Mouse (Mus musculus) heart, embryonic 12.5 days (tissue): ENCODE measurements around the gene Grm7. TPM values are rescaled to one million over a fixed set of nuclear protein-coding genes. Genes with fewer than 3 reads are reported as not detected.

Source experiments
- ATAC-seq: fragments of 200-750 bp; cut with Nextera tagmentation; 2 replicates; pipeline ENCODE4 v1.8.0; 2017; ENCODE audit warnings: moderate TSS enrichment, moderate library complexity; ENCODE audit not compliant: insufficient number of reproducible peaks, low FRiP score
- H3K27ac ChIP-seq: fragments of 300-500 bp; sonication (generic); 2 replicates; pipeline ENCODE4 v1.5.1; 2016; ENCODE audit warnings: mild to moderate bottlenecking, moderate library complexity; ENCODE audit not compliant: poor library complexity, severe bottlenecking
- H3K27me3 ChIP-seq: fragments of 300-500 bp; sonication (generic); replicated peaks from 2 replicates; pipeline ENCODE4 v1.6.1; 2016; ENCODE audit warnings: mild to moderate bottlenecking, moderate library complexity
- H3K36me3 ChIP-seq: fragments of 300-500 bp; sonication (generic); 2 replicates; pipeline ENCODE4 v1.6.1; 2016; ENCODE audit warnings: mild to moderate bottlenecking, moderate library complexity
- H3K4me1 ChIP-seq: fragments of 300-500 bp; sonication (generic); replicated peaks from 2 replicates; pipeline ENCODE4 v1.6.1; 2016; ENCODE audit warnings: mild to moderate bottlenecking
- H3K4me2 ChIP-seq: fragments of 300-500 bp; sonication (generic); 2 replicates; pipeline ENCODE4 v1.6.1; 2016; ENCODE audit warnings: mild to moderate bottlenecking, moderate library complexity
- H3K4me3 ChIP-seq: fragments of 300-500 bp; sonication (generic); 2 replicates; pipeline ENCODE4 v1.5.1; 2016; ENCODE audit warnings: mild to moderate bottlenecking
- H3K9ac ChIP-seq: fragments of 300-500 bp; sonication (generic); 2 replicates; pipeline ENCODE4 v1.6.1; 2016; ENCODE audit warnings: mild to moderate bottlenecking, moderate library complexity
- H3K9me3 ChIP-seq: fragments of 300-500 bp; sonication (generic); replicated peaks from 2 replicates; pipeline ENCODE4 v1.6.1; 2016; ENCODE audit warnings: mild to moderate bottlenecking, moderate library complexity
- WGBS: fragments of 180-500 bp; shearing (Covaris S2); methylation state at CpG from one replicate; pipeline ENCODE4 v1.1.7; 2016; 5-methylcytosine and 5-hydroxymethylcytosine counted together
- polyA plus RNA-seq: library from polyadenylated mRNA; unstranded; fragments of >200 nt; fragmentation: Nextera tagmentation; extraction: Ambion mirVana; gene quantifications from 2 replicates; pipeline ENCODE4 v1.2.1, GENCODE M21; 2016

Gene Grm7
- polyA plus RNA-seq, 1 experiment from 2014 or later = 1.6 TPM

DNA sequence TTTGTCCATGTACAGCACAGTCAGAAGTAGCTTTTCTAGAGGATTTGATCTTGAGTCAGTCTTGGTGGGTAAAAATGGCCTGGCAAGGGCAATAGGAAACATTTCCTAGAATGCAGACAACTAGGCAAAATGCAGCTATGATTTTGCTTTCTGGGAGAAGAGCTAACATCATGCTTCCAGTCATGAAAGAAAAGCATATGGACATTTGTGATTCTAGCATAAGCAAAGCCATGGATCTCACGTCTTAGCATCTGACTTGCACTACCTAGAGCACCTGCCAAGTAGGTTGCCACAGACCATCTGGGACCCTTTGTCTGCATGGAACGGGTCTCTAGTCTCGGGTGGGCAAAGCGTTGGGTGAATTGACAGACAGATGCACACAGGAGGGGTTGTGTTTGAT is 842.2 kb downstream of the Grm7 start:
- Histone ChIP-seq H3K4me3 (no peak overlapping the region), H3K9me3 (no peaks in the 10 kb centered on the region), H3K9ac (no peak overlapping the region), H3K4me2 (no peak overlapping the region), H3K27ac (no peak overlapping the region), H3K4me1 (no peaks in the 10 kb centered on the region), H3K36me3 (no peaks in the 10 kb centered on the region), H3K27me3 (no peaks in the 10 kb centered on the region)
- WGBS = 85% methylated on average over 4 of the region's 4 CpGs
- no peak for ATAC-seq

DNA sequence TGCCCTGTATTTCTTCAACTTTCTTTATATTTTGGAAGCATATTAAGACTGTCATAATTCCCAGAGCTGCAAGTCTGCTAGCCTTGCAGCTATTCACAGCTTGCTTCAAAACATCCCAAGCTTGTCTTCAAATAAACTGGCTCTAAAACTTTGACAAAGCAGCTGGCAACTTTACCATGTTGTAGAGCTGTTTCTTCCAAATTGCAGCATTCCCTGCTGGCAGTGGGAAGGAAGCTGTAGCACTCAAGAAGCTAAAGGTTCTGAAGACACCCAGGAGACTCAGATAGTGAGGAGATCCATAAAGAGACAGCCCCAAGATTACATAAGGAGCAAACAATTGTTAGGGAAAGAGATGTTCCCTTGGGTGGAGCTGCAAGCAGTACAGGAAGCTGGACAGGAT is 846.8 kb downstream of the Grm7 start:
- Histone ChIP-seq H3K4me3 (no peak overlapping the region), H3K4me1 (no peaks in the 10 kb centered on the region), H3K36me3 (no peaks in the 10 kb centered on the region), H3K27me3 (no peaks in the 10 kb centered on the region), H3K9me3 (no peaks in the 10 kb centered on the region), H3K4me2 (no peak overlapping the region), H3K27ac (no peak overlapping the region), H3K9ac (no peak overlapping the region)
- ATAC-seq = no peak

DNA sequence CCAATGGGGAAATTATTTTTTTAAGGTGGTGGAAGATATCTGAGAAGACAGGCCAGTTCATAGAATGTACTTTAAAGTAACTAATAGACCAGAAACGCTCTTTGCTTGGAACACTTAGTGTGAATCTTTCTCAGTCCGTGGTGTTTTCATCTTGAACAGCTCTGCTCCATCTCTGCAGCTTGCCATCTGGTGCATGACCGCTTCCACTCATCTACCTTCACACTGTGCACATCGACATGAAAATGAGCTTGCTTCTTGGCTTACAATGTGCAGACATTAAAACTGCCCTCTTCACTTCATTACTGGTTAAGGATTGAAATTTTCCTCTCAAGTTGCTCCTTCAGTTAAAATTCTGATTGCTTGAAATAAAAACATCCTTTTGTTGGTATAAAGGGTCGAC is 854.2 kb downstream of the Grm7 start:
- Histone ChIP-seq H3K27me3 (no peaks in the 10 kb centered on the region), H3K9ac (no peak overlapping the region), H3K4me3 (no peak overlapping the region), H3K4me2 (no peak overlapping the region), H3K4me1 (no peaks in the 10 kb centered on the region), H3K9me3 (no peaks in the 10 kb centered on the region), H3K36me3 (no peaks in the 10 kb centered on the region), H3K27ac (no peak overlapping the region)
- no peak for ATAC-seq
- 73% methylated on average over 5 of the region's 5 CpGs for WGBS

DNA sequence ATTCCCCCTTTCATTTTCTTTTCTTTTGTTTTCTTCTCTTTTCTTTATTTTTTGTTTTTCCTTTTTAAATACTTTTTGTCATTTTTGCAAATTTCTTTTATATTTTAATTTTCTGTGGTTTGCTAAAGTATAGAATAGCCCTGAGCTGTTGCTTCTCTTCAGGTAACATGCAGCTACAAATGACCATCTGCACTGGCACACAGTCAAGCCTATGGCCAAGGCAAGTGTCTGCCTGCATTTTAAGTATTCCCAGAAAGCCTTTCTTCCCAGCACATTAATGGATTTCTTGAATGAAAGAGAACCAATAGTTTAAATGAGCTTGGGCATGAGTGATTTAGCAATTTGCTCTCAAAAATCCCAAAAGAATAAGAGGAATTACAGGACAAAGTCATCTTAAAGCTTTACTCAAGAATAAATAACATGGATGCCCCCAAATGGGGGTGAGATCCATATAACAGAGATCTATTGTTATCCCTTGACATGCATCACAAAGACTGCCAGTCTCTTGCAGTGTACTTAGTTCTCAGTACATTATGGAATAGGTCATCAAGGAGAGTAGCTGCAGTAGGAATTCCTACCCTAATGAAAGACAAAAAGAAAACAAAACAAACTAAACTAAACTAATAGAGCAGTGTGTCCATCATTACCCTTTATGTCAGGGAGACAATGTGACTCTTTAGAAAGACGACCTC is 865.5 kb downstream of the Grm7 start:
- Histone ChIP-seq H3K9ac (no peak overlapping the region), H3K4me2 (no peak overlapping the region), H3K4me1 (no peaks in the 10 kb centered on the region), H3K36me3 (no peaks in the 10 kb centered on the region), H3K4me3 (no peak overlapping the region), H3K9me3 (no peaks in the 10 kb centered on the region), H3K27ac (no peak overlapping the region), H3K27me3 (no peaks in the 10 kb centered on the region)
- no peak for ATAC-seq
- 74% methylated on average over 1 of the region's 1 CpGs for WGBS

DNA sequence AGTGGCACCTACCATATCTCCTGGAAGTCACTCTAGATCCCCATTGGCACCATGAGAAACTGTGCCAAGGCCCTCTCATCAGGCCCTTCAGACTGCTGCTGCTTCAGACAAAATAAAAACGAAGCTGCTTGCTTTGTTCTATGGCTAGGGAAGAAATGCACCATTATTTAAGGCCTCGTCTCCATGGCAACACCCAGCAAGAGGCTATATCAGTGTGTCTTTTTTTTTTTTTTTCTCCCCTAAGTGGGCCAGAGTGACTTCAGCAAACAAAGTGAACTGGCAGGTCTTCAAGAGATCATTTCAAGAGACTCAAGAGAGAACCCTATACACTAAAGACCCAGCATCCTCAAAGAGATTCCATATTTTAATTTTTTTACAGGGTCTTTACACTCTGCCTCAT is 867.0 kb downstream of the Grm7 start:
- no peak overlapping the region for H3K27ac ChIP-seq
- H3K36me3 ChIP-seq = no peaks in the 10 kb centered on the region
- H3K4me2 ChIP-seq = no peak overlapping the region
- H3K27me3 ChIP-seq = no peaks in the 10 kb centered on the region
- H3K4me3 ChIP-seq = no peak overlapping the region
- H3K9me3 ChIP-seq = no peaks in the 10 kb centered on the region
- no peak for ATAC-seq
- H3K4me1 ChIP-seq = no peaks in the 10 kb centered on the region
- H3K9ac ChIP-seq = no peak overlapping the region
- whole genome bisulfite sequencing = 59% methylated on average over 2 of the region's 2 CpGs

DNA sequence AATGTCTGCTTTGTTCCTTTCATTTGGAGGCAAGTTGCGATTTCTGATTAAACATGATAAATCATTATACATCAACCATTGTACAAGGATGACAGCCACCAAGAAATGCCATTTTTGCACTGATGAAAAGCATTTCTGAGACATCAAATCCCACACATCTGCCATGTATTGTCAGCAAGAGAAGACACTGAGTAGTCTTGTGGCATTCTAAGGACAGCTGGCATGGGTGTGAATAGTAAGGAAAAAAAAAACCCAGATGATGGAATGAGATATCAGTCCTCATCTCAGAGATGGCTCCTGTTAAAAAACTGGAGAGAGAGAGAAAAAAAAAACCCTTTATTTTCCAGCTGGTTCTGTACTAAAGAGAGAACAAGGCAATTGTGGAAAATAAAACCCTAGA is 875.8 kb downstream of the Grm7 start:
- ATAC-seq = no peak
- Histone ChIP-seq H3K4me2 (no peak overlapping the region), H3K36me3 (no peaks in the 10 kb centered on the region), H3K27me3 (no peaks in the 10 kb centered on the region), H3K4me1 (no peaks in the 10 kb centered on the region), H3K27ac (no peak overlapping the region), H3K9me3 (no peaks in the 10 kb centered on the region), H3K9ac (no peak overlapping the region), H3K4me3 (no peak overlapping the region)
- 78% methylated on average over 1 of the region's 1 CpGs for WGBS

DNA sequence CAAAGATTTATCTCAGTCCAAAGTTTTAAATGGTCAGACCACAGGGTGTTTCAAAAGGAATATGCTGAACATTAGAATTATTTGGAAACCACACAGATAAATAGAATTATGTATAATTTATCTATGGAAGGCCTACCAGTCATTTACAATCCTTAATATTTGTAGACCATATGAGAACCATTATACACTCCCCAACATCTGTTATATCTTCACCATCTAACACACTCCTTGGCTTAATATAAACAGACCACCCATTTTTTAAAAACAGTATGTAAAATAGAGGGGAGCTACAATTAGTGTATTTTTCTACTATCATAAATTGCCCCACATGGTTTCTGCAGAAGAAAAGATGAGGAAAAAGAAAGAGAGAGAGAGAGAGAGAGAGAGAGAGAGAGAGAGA is 876.7 kb downstream of the Grm7 start:
- Histone ChIP-seq H3K9me3 (no peaks in the 10 kb centered on the region), H3K4me3 (no peak overlapping the region), H3K4me2 (no peak overlapping the region), H3K27me3 (no peaks in the 10 kb centered on the region), H3K27ac (no peak overlapping the region), H3K4me1 (no peaks in the 10 kb centered on the region), H3K36me3 (no peaks in the 10 kb centered on the region), H3K9ac (no peak overlapping the region)
- ATAC-seq = no peak

DNA sequence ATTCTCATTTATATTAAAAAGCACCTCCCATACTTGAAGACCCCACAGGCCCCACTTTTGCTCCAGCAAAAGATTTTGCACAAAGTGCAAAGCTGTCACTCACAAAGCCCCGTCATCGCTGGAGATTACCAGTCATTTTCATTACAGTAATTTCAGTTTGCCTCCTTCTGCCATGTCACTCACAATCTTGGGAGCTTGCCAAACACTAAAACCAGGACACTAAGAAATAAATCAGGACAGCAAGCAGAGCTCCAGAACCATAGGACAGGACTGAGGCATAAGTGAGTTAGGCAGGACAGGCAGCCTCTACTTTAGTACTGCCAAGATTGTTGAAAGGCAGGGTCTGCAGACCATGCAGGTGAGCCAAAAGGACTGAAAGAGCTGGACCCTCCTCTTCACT is 884.6 kb downstream of the Grm7 start:
- H3K36me3 ChIP-seq = no peaks in the 10 kb centered on the region
- no peak for ATAC-seq
- no peaks in the 10 kb centered on the region for H3K27me3 ChIP-seq
- no peaks in the 10 kb centered on the region for H3K4me1 ChIP-seq
- H3K4me3 ChIP-seq = no peak overlapping the region
- no peaks in the 10 kb centered on the region for H3K9me3 ChIP-seq
- H3K4me2 ChIP-seq = no peak overlapping the region
- 53% methylated on average over 2 of the region's 2 CpGs for WGBS
- H3K27ac ChIP-seq = no peak overlapping the region
- H3K9ac ChIP-seq = no peak overlapping the region

DNA sequence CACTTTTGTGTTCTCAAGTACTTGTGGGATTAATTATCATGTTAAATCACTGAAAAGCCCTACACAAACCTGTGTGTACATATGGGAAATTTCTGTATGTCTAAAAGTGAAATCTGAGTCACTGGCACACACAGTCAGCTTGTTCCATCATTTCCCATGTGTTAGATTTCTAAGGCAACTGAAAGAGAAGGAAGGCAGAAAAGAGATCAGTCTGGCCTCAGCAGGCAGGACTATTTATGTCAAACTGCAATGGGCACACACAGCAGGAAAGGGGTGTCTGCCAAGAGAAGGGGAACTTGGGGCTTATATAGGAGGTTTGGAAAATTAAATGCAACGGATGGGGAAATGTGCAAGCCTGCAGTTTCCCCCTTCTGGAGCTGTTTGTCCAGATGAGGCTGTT is 913.2 kb downstream of the Grm7 start:
- no peak for ATAC-seq

DNA sequence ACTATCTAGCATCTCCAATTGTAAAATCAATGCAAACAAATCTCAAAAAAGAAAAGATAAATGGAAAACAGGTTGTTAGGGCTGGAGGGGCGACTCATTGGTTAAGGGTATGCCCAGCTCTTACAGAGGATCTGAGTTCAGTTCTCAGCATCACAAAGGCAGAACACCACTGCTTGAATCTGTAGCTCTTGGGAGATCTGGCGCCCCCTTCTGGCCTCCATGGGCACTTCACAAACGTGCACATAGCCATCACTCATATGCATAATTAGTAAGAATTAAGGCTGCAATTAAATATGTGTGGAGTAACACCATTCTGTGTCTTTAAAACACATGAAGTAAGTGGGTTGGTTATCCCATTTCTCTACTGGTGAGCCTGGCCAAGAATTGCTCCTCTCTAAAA is 914.1 kb downstream of the Grm7 start:
- 49% methylated on average over 3 of the region's 3 CpGs for WGBS
- H3K27me3 ChIP-seq = no peaks in the 10 kb centered on the region
- H3K27ac ChIP-seq = no peak overlapping the region
- no peak overlapping the region for H3K4me2 ChIP-seq
- H3K4me3 ChIP-seq = no peak overlapping the region
- no peaks in the 10 kb centered on the region for H3K4me1 ChIP-seq
- no peak for ATAC-seq
- no peaks in the 10 kb centered on the region for H3K36me3 ChIP-seq
- H3K9ac ChIP-seq = no peak overlapping the region
- no peaks in the 10 kb centered on the region for H3K9me3 ChIP-seq

More for the DNA sequence above, 913.2 kb downstream of the Grm7 start:
- H3K27me3 ChIP-seq = no peaks in the 10 kb centered on the region
- H3K4me2 ChIP-seq = no peak overlapping the region
- no peak overlapping the region for H3K27ac ChIP-seq
- H3K4me1 ChIP-seq = no peaks in the 10 kb centered on the region
- H3K9me3 ChIP-seq = no peaks in the 10 kb centered on the region
- H3K36me3 ChIP-seq = no peaks in the 10 kb centered on the region
- 80% methylated on average over 1 of the region's 1 CpGs for WGBS
- H3K9ac ChIP-seq = no peak overlapping the region
- no peak overlapping the region for H3K4me3 ChIP-seq

DNA sequence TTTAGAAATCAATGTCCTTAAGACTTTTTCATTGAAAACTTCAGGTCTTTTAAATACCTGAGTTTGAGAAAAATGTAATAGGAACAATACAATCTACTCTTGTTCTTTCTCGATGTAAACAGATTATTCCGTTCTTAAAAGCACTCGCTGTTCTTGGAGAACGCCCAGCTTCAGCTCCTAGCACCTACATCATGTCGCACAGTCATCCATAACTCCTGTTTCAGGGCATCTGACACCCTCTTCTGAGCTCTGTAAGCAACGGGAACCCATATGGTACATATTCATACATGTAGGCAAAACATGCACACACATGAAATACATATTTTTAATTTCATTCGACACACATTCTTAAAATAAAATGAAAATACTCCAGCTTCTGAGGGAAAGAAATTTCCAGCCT is 916.0 kb downstream of the Grm7 start:
- no peak for ATAC-seq
- H3K9me3 ChIP-seq = no peaks in the 10 kb centered on the region
- H3K4me2 ChIP-seq = no peak overlapping the region
- H3K36me3 ChIP-seq = no peaks in the 10 kb centered on the region
- no peaks in the 10 kb centered on the region for H3K27me3 ChIP-seq
- H3K27ac ChIP-seq = no peak overlapping the region
- 86% methylated on average over 7 of the region's 7 CpGs for WGBS
- H3K4me3 ChIP-seq = no peak overlapping the region
- no peak overlapping the region for H3K9ac ChIP-seq
- H3K4me1 ChIP-seq = no peaks in the 10 kb centered on the region

DNA sequence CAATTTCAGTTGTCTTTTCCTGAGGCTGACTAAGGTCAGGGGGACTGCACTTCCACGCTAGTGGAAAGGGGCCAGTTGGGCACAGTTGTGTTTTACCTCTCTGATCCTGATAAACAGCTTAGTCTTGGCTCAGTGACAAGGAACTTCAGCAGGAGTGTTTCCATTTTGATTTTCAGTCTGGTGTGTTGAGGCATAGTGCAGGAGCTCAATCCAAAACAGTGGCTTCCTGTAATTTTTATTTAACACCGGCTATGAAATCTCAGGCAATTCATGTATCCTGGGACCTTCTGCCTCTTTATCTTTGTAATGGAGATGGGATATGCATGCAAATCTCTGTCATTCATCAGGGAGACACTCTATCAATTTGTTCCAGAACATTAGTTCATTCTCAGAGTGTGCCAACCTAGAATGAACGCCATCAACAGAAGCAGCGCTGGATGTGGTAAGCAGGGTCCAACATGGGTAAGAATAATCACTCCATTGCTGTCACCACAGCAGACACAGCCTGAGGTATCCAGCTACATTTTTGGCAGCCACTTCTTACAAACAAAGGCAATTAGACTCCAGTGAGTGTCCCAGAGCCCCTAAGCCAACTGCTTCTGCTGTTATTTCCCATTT is 926.2 kb downstream of the Grm7 start:
- WGBS = 72% methylated on average over 4 of the region's 4 CpGs
- Histone ChIP-seq H3K27ac (no peak overlapping the region), H3K4me2 (no peak overlapping the region), H3K36me3 (no peaks in the 10 kb centered on the region), H3K27me3 (no peaks in the 10 kb centered on the region), H3K9ac (no peak overlapping the region), H3K9me3 (no peaks in the 10 kb centered on the region), H3K4me1 (no peaks in the 10 kb centered on the region), H3K4me3 (no peak overlapping the region)
- ATAC-seq = no peak
